ENCODE assay signal across 9 mouse cellular contexts in genomic region chr11:37235021-37235795, GRCm38 (mm10). TPM values are rescaled to one million over a fixed set of nuclear protein-coding genes. Genes with fewer than 3 reads are reported as not detected.
A peak's percentile ranks its signal among the peaks of the same experiment; 100 is the strongest.
DNase-seq lines count a peak whose midpoint lies in the region; ATAC-seq and TF ChIP-seq lines count a peak whose summit lies in the region.
"Had no signal": no experiment of that assay in that cellular context is flagged by ENCODE, and none has a peak within 500 bp of the region (broad histone marks: within the 10 kb centered on the region; RNA-seq: fewer than 3 reads in every experiment).

No protein-coding gene starts in this region.

- no peak for TF ChIP-seq EP300 in heart, adult 2 months (IDR thresholded peaks at IDR 0.05; ENCODE audit: insufficient read depth, low read depth, low read length)
- no peak for TF ChIP-seq EP300 in ES-Bruce4 (IDR thresholded peaks at IDR 0.05; ENCODE audit: insufficient read depth, low read depth, low read length)

- no peaks in the 10 kb centered on the region for H3K36me3 ChIP-seq in heart, adult 2 months (ENCODE audit: control insufficient read depth, insufficient read depth, low read length)
- H3K36me3 ChIP-seq in ES-Bruce4 (ENCODE audit: control insufficient read depth, insufficient read depth, low read length, poor library complexity, severe bottlenecking) = no peaks in the 10 kb centered on the region
- no peaks in the 10 kb centered on the region for H3K36me3 ChIP-seq in limb, embryonic 15.5 days

- H3K9me3 ChIP-seq in ES-Bruce4 (replicated peaks; ENCODE audit: control insufficient read depth, insufficient read depth, low read length, poor library complexity, severe bottlenecking) = no peaks in the 10 kb centered on the region
- H3K9me3 ChIP-seq in limb, embryonic 15.5 days = no peaks in the 10 kb centered on the region

- TF ChIP-seq POLR2A in heart, adult 2 months (IDR thresholded peaks at IDR 0.05; ENCODE audit: insufficient read depth, low read depth, low read length) = no peak
- TF ChIP-seq POLR2A in ES-Bruce4 (IDR thresholded peaks at IDR 0.05; ENCODE audit: insufficient read depth, low read length) = no peak
- TF ChIP-seq POLR2A in embryonic fibroblast, embryonic 13.5 days (IDR thresholded peaks at IDR 0.05; ENCODE audit: low read depth, low read length) = no peak

- peak overlapping the region; percentile 30 for H3K4me3 ChIP-seq in heart, adult 2 months
- H3K4me3 ChIP-seq in ES-Bruce4 (ENCODE audit: low read depth, low read length) = no peak overlapping the region; the same call in 1 of the 2 replicates
- peak overlapping the region; percentile 74 for H3K4me3 ChIP-seq in embryonic fibroblast, embryonic 13.5 days (ENCODE audit: insufficient read depth, low read length)
- H3K4me3 ChIP-seq in limb, embryonic 15.5 days = peak overlapping the region; percentile 70

- 10% methylated on average over 18 of the region's 18 CpGs for WGBS in heart, adult 2 months
- 8% methylated on average over 18 of the region's 18 CpGs for WGBS in limb, embryonic 15.5 days

- H3K79me2 ChIP-seq in heart, adult 2 months (replicated peaks; ENCODE audit: control insufficient read depth, insufficient read depth, low read length) = no peaks in the 10 kb centered on the region

- ATAC-seq in limb, embryonic 15.5 days (ENCODE audit: insufficient number of reproducible peaks, low FRiP score, low TSS enrichment, low read depth) = no peak
- ATAC-seq in erythroid progenitor cell, adult 5-6 weeks (replicated peaks; ENCODE audit: low FRiP score, poor library complexity, severe bottlenecking) = no peak

- H3K27me3 ChIP-seq in heart, adult 2 months (ENCODE audit: control insufficient read depth, insufficient read depth, low read length) = 0 out of 2 replicates have a peak, but pooled peaks cover 2% of the 10 kb centered on the region
- H3K27me3 ChIP-seq in ES-Bruce4 (ENCODE audit: control insufficient read depth, insufficient read depth, low read length, poor library complexity, severe bottlenecking) = peaks cover 4% of the 10 kb centered on the region
- peaks cover 6% of the 10 kb centered on the region; the same call in 1 of the 2 replicates for H3K27me3 ChIP-seq in limb, embryonic 15.5 days

- H3K9ac ChIP-seq in heart, adult 2 months (ENCODE audit: low read depth, low read length) = no peak overlapping the region
- H3K9ac ChIP-seq in ES-Bruce4 (ENCODE audit: low read depth, poor library complexity, severe bottlenecking) = peak overlapping the region; percentile 68; the same call in 1 of the 2 replicates
- peak overlapping the region; percentile 58; the same call in 1 of the 2 replicates for H3K9ac ChIP-seq in limb, embryonic 15.5 days

- intact Hi-C loops in heart, adult 2 months (cut with DNase I) = no loop called here
- intact Hi-C loops in heart, postnatal 10 days (cut with DNase I) = no loop called here

- no peak for TF ChIP-seq CTCF in heart, adult 2 months (IDR thresholded peaks at IDR 0.05)
- no peak for TF ChIP-seq CTCF in ES-Bruce4 (IDR thresholded peaks at IDR 0.05; ENCODE audit: low read depth, low read length)
- TF ChIP-seq CTCF in embryonic fibroblast, embryonic 13.5 days (IDR thresholded peaks at IDR 0.05; ENCODE audit: borderline replicate concordance, insufficient read depth, low read length) = no peak

- H3K4me2 ChIP-seq in limb, embryonic 15.5 days = peak overlapping the region; percentile 82

- no peak overlapping the region for H3K27ac ChIP-seq in heart, adult 2 months
- H3K27ac ChIP-seq in ES-Bruce4 (ENCODE audit: insufficient read depth, low read length) = no peak overlapping the region
- H3K27ac ChIP-seq in embryonic fibroblast, embryonic 13.5 days (ENCODE audit: insufficient read depth, low read length) = no peak overlapping the region
- peak overlapping the region; percentile 88 for H3K27ac ChIP-seq in limb, embryonic 15.5 days

- H3K4me1 ChIP-seq in heart, adult 2 months (ENCODE audit: control insufficient read depth, insufficient read depth, low read length) = no peaks in the 10 kb centered on the region
- H3K4me1 ChIP-seq in ES-Bruce4 (ENCODE audit: control insufficient read depth, insufficient read depth, low read length) = no peaks in the 10 kb centered on the region
- H3K4me1 ChIP-seq in embryonic fibroblast, embryonic 13.5 days (ENCODE audit: control insufficient read depth, insufficient read depth, low read length) = no peaks in the 10 kb centered on the region
- H3K4me1 ChIP-seq in limb, embryonic 15.5 days = peaks cover 8% of the 10 kb centered on the region

- no peak for DNase-seq in heart, adult 2 months
- DNase-seq in heart, postnatal 10 days = no peak
- no peak for DNase-seq in T-cell, adult 2 months (ENCODE audit: low spot score)
- no peak for DNase-seq in adrenal gland, adult 8-10 months

RNA-seq across cellular contexts. Expression of gene Tenm2, which starts 0.6 kb away (rescaled TPM):
- under 1 TPM; 0.08 to 0.14 TPM for total RNA-seq in heart, adult 2 months (2021)
- 0.12 and 0.18 TPM in 2 replicates for polyA plus RNA-seq in heart, adult 2 months (2012; rRNA removed)
- total RNA-seq in heart, postnatal 10 days (2021) = under 1 TPM; 0.07 TPM
- polyA plus RNA-seq in ES-Bruce4 (2011; ENCODE audit: insufficient read depth, insufficient read length, low read depth, missing spikeins) = 0.06 TPM in 1 of 2 replicates, not detected in the other
- polyA plus RNA-seq in embryonic fibroblast, embryonic 13.5 days (2011; ENCODE audit: insufficient read length, low read depth, missing spikeins) = 0.05 TPM in 1 of 2 replicates, not detected in the other
- polyA plus RNA-seq in limb, embryonic 15.5 days (2015; fragmentation: Nextera tagmentation; extraction: Ambion mirVana) = 4.4 and 5.6 TPM in 2 replicates
- total RNA-seq in erythroid progenitor cell, adult 5-6 weeks (2015; ENCODE audit: low replicate concordance) = not detected in 2 replicates
- total RNA-seq in erythroid progenitor cell, adult 5-6 weeks (2017; ENCODE audit: low replicate concordance) = not detected in 2 replicates
- total RNA-seq in adrenal gland, adult 8-10 months (2022) = under 1 TPM; 0.35 to 0.77 (median 0.54) TPM
- total RNA-seq: common myeloid progenitor, adult 5-6 weeks had no signal
